Mouse (Mus musculus) kidney, embryonic 14.5 days (tissue): ENCODE measurements around the gene Pdzd8. TPM values are rescaled to one million over a fixed set of nuclear protein-coding genes. Genes with fewer than 3 reads are reported as not detected.

Source experiments
- ATAC-seq: fragments of 200-750 bp; cut with Nextera tagmentation; 2 replicates; pipeline ENCODE4 v1.8.0; 2017; ENCODE audit warnings: moderate number of reproducible peaks, mild to moderate bottlenecking, moderate TSS enrichment, moderate library complexity; ENCODE audit not compliant: low FRiP score, low TSS enrichment
- H3K27ac ChIP-seq: fragments of 300-500 bp; sonication (generic); 2 replicates; pipeline ENCODE4 v1.5.1; 2014; ENCODE audit warnings: low read depth, mild to moderate bottlenecking, low read length, moderate library complexity, mixed read lengths
- H3K27me3 ChIP-seq: fragments of 300-500 bp; sonication (generic); 2 replicates; pipeline ENCODE4 v1.6.1; 2014; ENCODE audit warnings: mild to moderate bottlenecking, low read length; ENCODE audit not compliant: control insufficient read depth, insufficient read depth
- H3K36me3 ChIP-seq: fragments of 300-500 bp; sonication (generic); 2 replicates; pipeline ENCODE4 v1.6.1; 2014; ENCODE audit warnings: low read length, mixed read lengths; ENCODE audit not compliant: control insufficient read depth, insufficient read depth
- H3K4me1 ChIP-seq: fragments of 300-500 bp; sonication (generic); 2 replicates; pipeline ENCODE4 v1.6.1; 2014; ENCODE audit warnings: low read length, mixed read lengths; ENCODE audit not compliant: control insufficient read depth, insufficient read depth
- H3K4me2 ChIP-seq: fragments of 300-500 bp; sonication (generic); replicated peaks from 2 replicates; pipeline ENCODE4 v1.6.1; 2014; ENCODE audit warnings: low read depth, mild to moderate bottlenecking, low read length
- H3K4me3 ChIP-seq: fragments of 300-500 bp; sonication (generic); 2 replicates; pipeline ENCODE4 v1.5.1; 2014; ENCODE audit warnings: mild to moderate bottlenecking, low read length
- H3K9ac ChIP-seq: fragments of 300-500 bp; sonication (generic); 2 replicates; pipeline ENCODE4 v1.6.1; 2014; ENCODE audit warnings: low read depth, mild to moderate bottlenecking, low read length, moderate library complexity
- H3K9me3 ChIP-seq: fragments of 300-500 bp; sonication (generic); 2 replicates; pipeline ENCODE4 v1.6.1; 2016; ENCODE audit warnings: low read length; ENCODE audit not compliant: control insufficient read depth
- WGBS: fragments of 180-500 bp; shearing (Covaris S2); extraction: QIAGEN DNeasy Blood & Tissue Kit; methylation state at CpG from one replicate; pipeline ENCODE4 v1.1.7; 2014; 5-methylcytosine and 5-hydroxymethylcytosine counted together
- polyA plus RNA-seq: library from polyadenylated mRNA; unstranded; fragments of >200 nt; fragmentation: Nextera tagmentation; extraction: Ambion mirVana; gene quantifications from 2 replicates; pipeline ENCODE4 v1.2.1, GENCODE M21; 2014

The Pdzd8 gene
- polyA plus RNA-seq, 1 experiment from 2014 or later = 18.8 TPM

GRCm38 (mm10) chr19:59267417-59267963 is 78.1 kb downstream of the Pdzd8 start:
- no peak for ATAC-seq
- H3K27me3 ChIP-seq = no peaks in the 10 kb centered on the region; the same call in 1 of the 2 replicates
- 11% methylated on average over 5 of the region's 5 CpGs for WGBS

DNA sequence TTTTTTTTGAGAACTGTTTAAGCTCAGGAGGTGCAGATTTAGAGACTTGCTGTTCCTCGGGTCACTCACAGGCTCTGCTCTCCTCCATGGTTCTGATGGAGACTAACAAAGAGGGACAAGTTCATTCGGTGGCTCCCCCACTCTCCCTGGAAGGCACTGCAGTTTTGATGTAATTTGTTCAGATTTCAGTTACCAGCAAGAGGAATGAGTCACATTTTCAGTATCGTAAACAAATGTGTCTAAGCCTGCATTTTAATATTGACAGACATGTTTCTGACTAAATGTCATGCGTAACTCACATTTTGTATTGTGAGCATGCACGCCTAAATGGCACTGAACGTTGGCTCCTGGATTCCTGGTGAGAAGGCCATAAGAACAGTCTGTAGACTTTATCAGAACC is 79.7 kb downstream of the Pdzd8 start:
- Histone ChIP-seq H3K9me3 (no peaks in the 10 kb centered on the region), H3K4me1 (peaks cover 17% of the 10 kb centered on the region; the same call in 1 of the 2 replicates), H3K36me3 (no peaks in the 10 kb centered on the region), H3K27me3 (peaks cover 6% of the 10 kb centered on the region), H3K27ac (no peak overlapping the region), H3K4me2 (no peak overlapping the region), H3K4me3 (no peak overlapping the region), H3K9ac (no peak overlapping the region)
- WGBS = 77% methylated on average over 6 of the region's 6 CpGs
- ATAC-seq = no peak

More at GRCm38 (mm10) chr19:59267417-59267963, 78.1 kb downstream of the Pdzd8 start:
- Histone ChIP-seq H3K4me1 (peaks cover 13% of the 10 kb centered on the region; the same call in 1 of the 2 replicates), H3K36me3 (no peaks in the 10 kb centered on the region), H3K27ac (peak overlapping the region; percentile 59; the same call in 1 of the 2 replicates), H3K9ac (no peak overlapping the region), H3K4me2 (no peak overlapping the region), H3K4me3 (no peak overlapping the region), H3K9me3 (no peaks in the 10 kb centered on the region)

GRCm38 (mm10) chr19:59264838-59265532 is 80.6 kb downstream of the Pdzd8 start:
- no peak overlapping the region for H3K4me3 ChIP-seq
- no peak overlapping the region for H3K4me2 ChIP-seq
- H3K4me1 ChIP-seq = peaks cover 21% of the 10 kb centered on the region
- H3K36me3 ChIP-seq = no peaks in the 10 kb centered on the region
- H3K27ac ChIP-seq = no peak overlapping the region
- ATAC-seq = no peak
- WGBS = 85% methylated on average over 9 of the region's 9 CpGs
- no peak overlapping the region for H3K9ac ChIP-seq
- no peaks in the 10 kb centered on the region for H3K9me3 ChIP-seq
- peaks cover 11% of the 10 kb centered on the region for H3K27me3 ChIP-seq

DNA sequence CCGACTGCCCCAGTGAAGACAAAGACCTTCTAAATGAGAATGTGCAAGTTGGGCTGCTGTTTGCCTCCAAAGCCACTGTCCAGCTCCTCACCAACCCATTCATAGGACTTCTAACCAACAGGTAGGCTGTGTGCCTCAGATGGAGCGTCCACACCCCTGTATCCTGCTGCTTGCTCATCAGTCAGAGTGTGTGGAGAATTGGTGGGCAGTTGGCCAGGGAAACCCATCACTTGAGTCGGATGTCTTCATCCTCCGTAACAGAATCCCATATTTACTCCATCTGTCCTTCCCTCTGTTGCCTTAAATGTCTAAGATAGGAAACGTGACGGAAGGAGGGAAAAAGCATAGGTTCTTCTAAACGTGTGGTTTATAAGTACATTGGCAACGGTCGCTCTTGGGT is 82.4 kb downstream of the Pdzd8 start:
- H3K4me3 ChIP-seq = no peak overlapping the region
- no peak for ATAC-seq
- WGBS = 91% methylated on average over 9 of the region's 9 CpGs
- H3K9me3 ChIP-seq = no peaks in the 10 kb centered on the region
- peaks cover 21% of the 10 kb centered on the region for H3K4me1 ChIP-seq
- no peak overlapping the region for H3K27ac ChIP-seq
- no peak overlapping the region for H3K4me2 ChIP-seq
- H3K27me3 ChIP-seq = peaks cover 11% of the 10 kb centered on the region
- H3K9ac ChIP-seq = no peak overlapping the region
- H3K36me3 ChIP-seq = no peaks in the 10 kb centered on the region

DNA sequence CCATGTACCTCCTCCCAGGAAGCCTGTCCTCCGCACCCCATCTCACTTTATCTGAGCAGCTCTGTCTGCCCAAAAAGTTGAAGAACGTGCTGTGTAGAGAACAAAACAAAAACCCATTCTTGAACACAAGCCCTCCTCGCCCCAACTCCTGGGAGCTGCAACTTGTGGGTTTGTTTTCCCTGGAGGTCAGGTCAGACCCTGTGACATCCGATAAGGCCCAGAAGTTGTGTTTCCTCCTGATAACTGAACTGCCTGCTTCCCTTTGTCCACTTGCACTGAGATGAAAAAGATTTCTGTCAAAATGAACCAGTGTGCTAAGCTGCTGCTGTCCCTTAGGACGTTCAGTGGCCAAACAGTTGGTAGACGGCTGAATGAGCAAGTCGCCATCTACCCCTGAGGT is 84.0 kb downstream of the Pdzd8 start:
- WGBS = 34% methylated on average over 7 of the region's 7 CpGs
- no peak for ATAC-seq
- Histone ChIP-seq H3K27ac (no peak overlapping the region), H3K9me3 (0 out of 2 replicates have a peak, but pooled peaks cover 4% of the 10 kb centered on the region), H3K4me3 (peak overlapping the region; percentile 43; the same call in 1 of the 2 replicates), H3K27me3 (peaks cover 11% of the 10 kb centered on the region), H3K9ac (0 out of 2 replicates have a peak overlapping the region, but pooled peaks have one; percentile 3), H3K4me1 (peaks cover 8% of the 10 kb centered on the region), H3K4me2 (peak overlapping the region; percentile 66), H3K36me3 (no peaks in the 10 kb centered on the region)

DNA sequence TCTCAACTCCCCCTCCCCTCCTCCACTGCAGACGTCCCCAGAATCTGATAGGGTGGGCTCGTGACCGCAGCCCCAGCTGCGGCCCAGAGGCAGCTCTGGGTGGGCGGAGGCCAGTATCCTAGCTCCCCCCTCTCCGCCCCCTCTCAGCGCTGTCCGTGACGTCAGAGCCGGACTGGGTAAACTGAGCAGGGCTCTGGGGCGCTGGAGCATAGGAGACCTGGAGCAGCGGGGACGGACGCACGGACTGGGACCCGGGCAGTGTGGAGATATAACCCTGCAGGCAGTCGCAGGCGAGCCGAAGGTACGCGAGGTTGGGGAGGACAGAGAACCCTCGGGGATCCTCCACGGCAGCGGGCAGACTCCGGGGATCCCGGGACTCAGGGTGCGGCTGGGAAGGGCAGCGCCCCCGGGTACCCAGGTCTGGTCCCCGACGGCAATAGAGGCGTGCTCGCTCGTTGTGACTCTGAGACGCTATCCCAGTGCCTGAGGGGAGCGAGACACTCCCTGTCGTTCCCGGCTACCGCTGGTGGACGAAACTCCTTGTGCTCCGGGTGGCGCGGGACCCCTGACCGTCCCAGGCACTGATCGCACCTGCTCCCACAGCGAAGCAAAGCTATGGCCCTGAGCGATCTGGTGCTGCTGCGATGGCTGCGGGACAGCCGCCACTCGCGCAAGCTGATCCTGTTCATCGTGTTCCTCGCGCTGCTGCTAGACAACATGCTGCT is 84.7 kb downstream of the Pdzd8 start, which contains the start of gene Slc18a2:
TSS of gene Slc18a2 (plus strand) at position 179 of the 725 bp plus-strand sequence.
- Histone ChIP-seq H3K27ac (no peak within 1 kb of the TSS), H3K36me3 (no peaks in the 10 kb centered on the region), H3K4me3 (peak within 1 kb of the TSS; percentile 43), H3K4me2 (peak within 1 kb of the TSS; percentile 66), H3K9me3 (0 out of 2 replicates have a peak, but pooled peaks cover 4% of the 10 kb centered on the region), H3K9ac (peak within 1 kb of the TSS; percentile 28), H3K27me3 (peaks cover 11% of the 10 kb centered on the region), H3K4me1 (peaks cover 8% of the 10 kb centered on the region)
- peak; percentile 87 for ATAC-seq
- WGBS = under 1% methylated on average over 55 of the region's 55 CpGs

- peaks cover 8% of the 10 kb centered on the region for H3K4me1 ChIP-seq
- no peak for ATAC-seq
- no peak overlapping the region for H3K4me2 ChIP-seq
- H3K36me3 ChIP-seq = no peaks in the 10 kb centered on the region
- no peak overlapping the region for H3K9ac ChIP-seq
- no peak overlapping the region for H3K27ac ChIP-seq
- H3K27me3 ChIP-seq = peaks cover 11% of the 10 kb centered on the region
- H3K4me3 ChIP-seq = no peak overlapping the region
- WGBS = 50% methylated on average over 5 of the region's 5 CpGs
- H3K9me3 ChIP-seq = 0 out of 2 replicates have a peak, but pooled peaks cover 4% of the 10 kb centered on the region
Observed at GRCm38 (mm10) chr19:59259633-59260032, 85.9 kb downstream of the Pdzd8 start.

- Histone ChIP-seq H3K27me3 (no peaks in the 10 kb centered on the region), H3K36me3 (no peaks in the 10 kb centered on the region), H3K4me2 (no peak overlapping the region), H3K9me3 (0 out of 2 replicates have a peak, but pooled peaks cover 4% of the 10 kb centered on the region), H3K27ac (no peak overlapping the region), H3K9ac (no peak overlapping the region), H3K4me1 (no peaks in the 10 kb centered on the region), H3K4me3 (no peak overlapping the region)
- no peak for ATAC-seq
- WGBS = 62% methylated on average over 2 of the region's 2 CpGs
Observed at GRCm38 (mm10) chr19:59252651-59253050, 92.9 kb downstream of the Pdzd8 start.
